Mouse (Mus musculus) neural tube, embryonic 14.5 days (tissue): ENCODE data around the gene Tmod2. TPM values are rescaled to one million over a fixed set of nuclear protein-coding genes. Genes with fewer than 3 reads are reported as not detected.

Experiments
- ATAC-seq: fragments of 200-750 bp; cut with Nextera tagmentation; 2 replicates; pipeline ENCODE4 v1.8.0; 2017; ENCODE audit warnings: low read depth, mild to moderate bottlenecking, moderate TSS enrichment, moderate library complexity
- H3K27ac ChIP-seq: fragments of 300-500 bp; sonication (generic); 2 replicates; pipeline ENCODE4 v1.5.1; 2014; ENCODE audit warnings: low read depth, mild to moderate bottlenecking, control low read depth, low read length, moderate library complexity, mixed read lengths
- H3K27me3 ChIP-seq: fragments of 300-500 bp; sonication (generic); 2 replicates; pipeline ENCODE4 v1.6.1; 2014; ENCODE audit warnings: low read length; ENCODE audit not compliant: control insufficient read depth, insufficient read depth
- H3K36me3 ChIP-seq: fragments of 300-500 bp; sonication (generic); 2 replicates; pipeline ENCODE4 v1.6.1; 2014; ENCODE audit warnings: low read length, mixed read lengths; ENCODE audit not compliant: control insufficient read depth, insufficient read depth
- H3K4me1 ChIP-seq: fragments of 300-500 bp; sonication (generic); 2 replicates; pipeline ENCODE4 v1.6.1; 2014; ENCODE audit warnings: low read length; ENCODE audit not compliant: control insufficient read depth, insufficient read depth
- H3K4me2 ChIP-seq: fragments of 300-500 bp; sonication (generic); 2 replicates; pipeline ENCODE4 v1.6.1; 2014; ENCODE audit warnings: mild to moderate bottlenecking, low read depth, low read length, control low read depth
- H3K4me3 ChIP-seq: fragments of 300-500 bp; sonication (generic); 2 replicates; pipeline ENCODE4 v1.5.1; 2014; ENCODE audit warnings: low read depth, low read length, control low read depth, mixed read lengths
- H3K9ac ChIP-seq: fragments of 300-500 bp; sonication (generic); replicated peaks from 2 replicates; pipeline ENCODE4 v1.6.1; 2014; ENCODE audit warnings: low read depth, mild to moderate bottlenecking, control low read depth, low read length, mixed read lengths
- H3K9me3 ChIP-seq: fragments of 300-500 bp; sonication (generic); 2 replicates; pipeline ENCODE4 v1.6.1; 2016; ENCODE audit warnings: low read length; ENCODE audit not compliant: control insufficient read depth
- WGBS: fragments of 180-500 bp; shearing (Covaris S2); extraction: QIAGEN DNeasy Blood & Tissue Kit; methylation state at CpG from one replicate; pipeline ENCODE4 v1.1.7; 2014; 5-methylcytosine and 5-hydroxymethylcytosine counted together
- polyA plus RNA-seq: library from polyadenylated mRNA; unstranded; fragments of >200 nt; fragmentation: Nextera tagmentation; extraction: Ambion mirVana; gene quantifications from 2 replicates; pipeline ENCODE4 v1.2.1, GENCODE M21; 2014

Gene Tmod2
- polyA plus RNA-seq, 1 experiment from 2014 or later, result 265 TPM

DNA sequence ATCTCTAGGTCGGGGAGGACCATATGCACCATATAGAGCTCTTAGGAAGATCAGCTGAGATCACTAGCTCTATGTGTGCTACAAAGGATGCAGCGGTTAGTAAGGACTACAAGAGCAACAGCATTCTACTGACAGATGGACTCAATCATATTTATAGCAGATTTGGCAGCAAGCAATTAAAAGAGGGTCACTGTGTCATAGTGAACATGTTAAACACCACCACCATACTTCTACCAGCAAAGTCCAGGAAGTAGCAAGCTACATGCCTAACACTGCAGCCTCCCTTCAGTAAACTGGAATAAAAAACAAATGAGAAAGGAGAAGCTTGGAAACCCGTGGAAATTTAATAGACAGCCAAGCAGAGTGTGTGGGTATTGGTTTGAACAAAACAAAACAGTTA lies 5.4 kb upstream of the Tmod2 start:
- Histone ChIP-seq H3K9ac (no peak overlapping the region), H3K27ac (no peak overlapping the region), H3K27me3 (no peaks in the 10 kb centered on the region), H3K4me2 (no peak overlapping the region), H3K4me3 (no peak overlapping the region), H3K9me3 (no peaks in the 10 kb centered on the region), H3K36me3 (no peaks in the 10 kb centered on the region), H3K4me1 (no peaks in the 10 kb centered on the region)
- ATAC-seq, result no peak
- WGBS, result 81% methylated on average over 3 of the region's 3 CpGs

DNA sequence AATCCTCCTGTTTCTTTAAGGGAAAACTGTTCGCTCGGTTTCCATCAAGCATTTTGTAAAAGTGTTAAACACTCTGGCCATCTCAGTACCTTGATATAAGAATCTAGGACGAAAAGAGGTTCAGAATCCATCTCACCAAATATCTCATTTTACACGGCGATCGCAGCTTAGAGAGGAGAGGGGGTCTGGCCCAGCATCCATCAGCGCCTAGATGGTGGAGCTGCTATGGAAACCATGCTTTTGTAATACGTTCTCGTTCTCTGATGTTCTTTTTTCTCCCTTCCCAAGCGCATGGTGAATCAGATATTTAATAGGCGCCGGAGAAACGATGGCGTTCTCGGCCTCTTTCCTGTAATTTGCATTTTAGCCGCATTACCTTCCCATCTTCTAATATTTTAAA lies 1.2 kb downstream of the Tmod2 start:
- Histone ChIP-seq H3K9me3 (no peaks in the 10 kb centered on the region), H3K27ac (peak overlapping the region; percentile 81), H3K9ac (peak overlapping the region; percentile 74), H3K4me1 (peaks cover 5% of the 10 kb centered on the region; the same call in 1 of the 2 replicates), H3K36me3 (no peaks in the 10 kb centered on the region), H3K27me3 (no peaks in the 10 kb centered on the region), H3K4me3 (peak overlapping the region; percentile 80), H3K4me2 (peak overlapping the region; percentile 50)
- WGBS, result 7% methylated on average over 16 of the region's 16 CpGs
- no peak for ATAC-seq

- H3K9me3 ChIP-seq, result no peaks in the 10 kb centered on the region
- 11% methylated on average over 1 of the region's 1 CpGs for WGBS
- H3K4me1 ChIP-seq, result peaks cover 5% of the 10 kb centered on the region; the same call in 1 of the 2 replicates
- H3K4me3 ChIP-seq, result peak overlapping the region; percentile 80
- no peaks in the 10 kb centered on the region for H3K27me3 ChIP-seq
- peak; percentile 55; the same call in 1 of the 2 replicates for ATAC-seq
- peak overlapping the region; percentile 74; the same call in 1 of the 2 replicates for H3K9ac ChIP-seq
- peak overlapping the region; percentile 81; the same call in 1 of the 2 replicates for H3K27ac ChIP-seq
- peak overlapping the region; percentile 50 for H3K4me2 ChIP-seq
- H3K36me3 ChIP-seq, result no peaks in the 10 kb centered on the region; the same call in 1 of the 2 replicates
These were observed 1.6 kb downstream of the Tmod2 start for GRCm38 (mm10) chr9:75609505-75609904.

- Histone ChIP-seq H3K9ac (no peak overlapping the region), H3K4me1 (peaks cover 5% of the 10 kb centered on the region; the same call in 1 of the 2 replicates), H3K36me3 (no peaks in the 10 kb centered on the region; the same call in 1 of the 2 replicates), H3K27me3 (no peaks in the 10 kb centered on the region), H3K4me3 (no peak overlapping the region), H3K27ac (no peak overlapping the region), H3K9me3 (no peaks in the 10 kb centered on the region), H3K4me2 (no peak overlapping the region)
- WGBS, result 88% methylated on average over 4 of the region's 4 CpGs
- ATAC-seq, result no peak
These were observed 3.6 kb downstream of the Tmod2 start for GRCm38 (mm10) chr9:75607496-75607895.

DNA sequence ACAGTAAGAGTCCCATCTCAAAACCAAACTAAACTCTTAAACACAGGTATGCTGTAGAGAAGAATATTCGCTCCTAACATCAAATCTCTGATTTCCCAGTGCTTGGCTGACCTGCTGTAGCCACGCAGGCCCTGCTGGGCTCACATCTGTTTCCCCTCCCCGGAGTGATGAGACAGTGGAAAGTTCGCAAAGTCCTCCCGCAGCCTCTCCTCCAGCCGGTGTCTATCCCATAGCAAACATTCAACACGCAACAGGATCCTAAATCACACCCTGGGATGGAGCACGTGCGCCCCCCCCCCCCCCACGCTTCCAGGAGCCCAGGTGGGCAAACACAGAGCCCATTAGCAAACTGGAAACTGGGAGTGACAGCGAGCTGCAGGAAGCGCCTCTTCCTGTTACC lies 9.6 kb downstream of the Tmod2 start:
- H3K36me3 ChIP-seq, result peaks cover 3% of the 10 kb centered on the region
- 67% methylated on average over 12 of the region's 12 CpGs for WGBS
- no peak overlapping the region for H3K4me2 ChIP-seq
- no peak overlapping the region for H3K9ac ChIP-seq
- no peak overlapping the region for H3K27ac ChIP-seq
- no peak overlapping the region for H3K4me3 ChIP-seq
- no peaks in the 10 kb centered on the region for H3K9me3 ChIP-seq
- H3K27me3 ChIP-seq, result no peaks in the 10 kb centered on the region
- H3K4me1 ChIP-seq, result peaks cover 15% of the 10 kb centered on the region; the same call in 1 of the 2 replicates
- ATAC-seq, result no peak

- Histone ChIP-seq H3K4me3 (no peak overlapping the region), H3K27ac (peak overlapping the region; percentile 67; the same call in 1 of the 2 replicates), H3K9me3 (no peaks in the 10 kb centered on the region), H3K27me3 (no peaks in the 10 kb centered on the region), H3K4me2 (no peak overlapping the region), H3K4me1 (peaks cover 15% of the 10 kb centered on the region; the same call in 1 of the 2 replicates), H3K36me3 (peaks cover 3% of the 10 kb centered on the region), H3K9ac (no peak overlapping the region)
- 71% methylated on average over 7 of the region's 7 CpGs for WGBS
- ATAC-seq, result no peak
These were observed 10.8 kb downstream of the Tmod2 start for GRCm38 (mm10) chr9:75600166-75600934.

DNA sequence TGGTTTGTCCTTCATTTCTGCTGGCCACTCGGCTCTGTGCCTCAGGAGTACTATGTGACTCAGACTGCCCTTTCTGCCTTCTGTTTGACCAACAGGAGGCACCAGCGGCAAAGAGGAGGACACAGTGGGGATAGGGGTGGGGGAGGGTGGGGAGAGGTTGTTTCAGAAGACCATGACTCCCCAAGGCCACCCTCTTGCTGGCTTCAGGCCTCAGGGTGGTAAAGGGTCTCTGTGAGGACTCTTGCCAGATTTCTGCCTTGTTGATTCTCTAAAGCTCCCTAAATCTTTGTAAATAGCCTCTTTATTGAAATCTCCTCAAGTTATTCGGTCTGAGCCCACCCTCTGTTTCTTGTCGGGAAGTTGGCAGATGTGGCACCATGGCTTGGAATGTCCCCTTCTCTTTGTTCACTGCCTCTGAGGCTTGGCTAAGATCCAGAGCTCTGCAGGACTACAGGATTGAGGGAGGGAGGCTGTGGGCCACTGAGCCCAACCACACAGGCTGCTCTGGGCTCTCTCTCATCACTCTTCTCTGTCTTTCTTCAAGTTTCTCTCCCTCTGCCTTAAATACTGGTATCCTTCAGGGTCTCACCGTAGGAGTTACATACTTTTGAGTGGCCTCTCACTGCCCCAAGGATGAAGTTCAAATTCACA lies 11.8 kb downstream of the Tmod2 start:
- Histone ChIP-seq H3K4me1 (peaks cover 15% of the 10 kb centered on the region; the same call in 1 of the 2 replicates), H3K4me2 (no peak overlapping the region), H3K27ac (peak overlapping the region; percentile 67; the same call in 1 of the 2 replicates), H3K4me3 (no peak overlapping the region), H3K27me3 (no peaks in the 10 kb centered on the region), H3K9me3 (no peaks in the 10 kb centered on the region), H3K36me3 (peaks cover 11% of the 10 kb centered on the region), H3K9ac (no peak overlapping the region)
- 37% methylated on average over 5 of the region's 5 CpGs for WGBS
- ATAC-seq, result peak; percentile 95

GRCm38 (mm10) chr9:75597596-75597995 lies 13.5 kb downstream of the Tmod2 start:
- H3K4me3 ChIP-seq, result no peak overlapping the region
- H3K9ac ChIP-seq, result no peak overlapping the region
- H3K4me1 ChIP-seq, result peaks cover 15% of the 10 kb centered on the region; the same call in 1 of the 2 replicates
- H3K4me2 ChIP-seq, result no peak overlapping the region
- ATAC-seq, result no peak
- no peaks in the 10 kb centered on the region for H3K9me3 ChIP-seq
- WGBS, result 70% methylated on average over 4 of the region's 4 CpGs
- H3K36me3 ChIP-seq, result peaks cover 26% of the 10 kb centered on the region
- H3K27ac ChIP-seq, result no peak overlapping the region
- H3K27me3 ChIP-seq, result no peaks in the 10 kb centered on the region

- peaks cover 15% of the 10 kb centered on the region; the same call in 1 of the 2 replicates for H3K4me1 ChIP-seq
- H3K9me3 ChIP-seq, result no peaks in the 10 kb centered on the region
- no peak overlapping the region for H3K27ac ChIP-seq
- H3K4me2 ChIP-seq, result no peak overlapping the region
- 89% methylated on average over 13 of the region's 13 CpGs for WGBS
- H3K9ac ChIP-seq, result no peak overlapping the region
- no peak overlapping the region for H3K4me3 ChIP-seq
- H3K27me3 ChIP-seq, result no peaks in the 10 kb centered on the region
- H3K36me3 ChIP-seq, result peaks cover 31% of the 10 kb centered on the region
- ATAC-seq, result no peak
These were observed 14.1 kb downstream of the Tmod2 start for GRCm38 (mm10) chr9:75597036-75597435.
